Mouse (Mus musculus) stomach, postnatal 0 days (tissue): Measurements from ENCODE around the gene Kat6b.

Experiments used
- CTCF ChIP-seq: IDR thresholded peaks from 2 replicates; pipeline ENCODE4 v1.5.1; 2016; ENCODE audit warnings: antibody characterized with exemption, low read depth, mild to moderate bottlenecking, moderate library complexity
- EP300 ChIP-seq: optimal IDR thresholded peaks from 2 replicates; pipeline ENCODE3; 2016; ENCODE audit warnings: antibody characterized with exemption

- TF ChIP-seq CTCF (no peak), EP300 (no peak)
Observed at GRCm38 (mm10) chr14:21576867-21577266, 95.6 kb downstream of the Kat6b start.
